In genomic region chr12:33269743-33270142, GRCm38 (mm10) we compare ENCODE assay signal across 9 mouse cellular contexts.
DNase-seq lines count a peak whose midpoint lies in the region; ATAC-seq and TF ChIP-seq lines count a peak whose summit lies in the region.
"Had no signal": no experiment of that assay in that cellular context is flagged by ENCODE, and none has a peak within 500 bp of the region (broad histone marks: within the 10 kb centered on the region; RNA-seq: fewer than 3 reads in every experiment).

No protein-coding gene starts in this region.

- H3K4me2 ChIP-seq in kidney, postnatal 0 days (ENCODE audit: low read length), result no peak overlapping the region
- no peak overlapping the region for H3K4me2 ChIP-seq in kidney, embryonic 15.5 days
- H3K4me2 ChIP-seq: heart, embryonic 13.5 days had no signal

- no peak overlapping the region for H3K9ac ChIP-seq in kidney, postnatal 0 days (ENCODE audit: low read depth, low read length)
- no peak overlapping the region for H3K9ac ChIP-seq in kidney, embryonic 15.5 days
- H3K9ac ChIP-seq: heart, embryonic 13.5 days had no signal

- TF ChIP-seq CTCF in kidney, postnatal 0 days (IDR thresholded peaks at IDR 0.05; ENCODE audit: low read depth), result peak; percentile 63
- peak; percentile 66 for TF ChIP-seq CTCF in Patski (IDR thresholded peaks at IDR 0.05)

- H3K27ac ChIP-seq in kidney, postnatal 0 days, result no peak overlapping the region
- H3K27ac ChIP-seq in kidney, embryonic 15.5 days, result no peak overlapping the region
- H3K27ac ChIP-seq: heart, embryonic 13.5 days had no signal

- no peak overlapping the region for H3K4me3 ChIP-seq in kidney, postnatal 0 days (replicated peaks; ENCODE audit: low read depth, low read length)
- H3K4me3 ChIP-seq in kidney, embryonic 15.5 days (replicated peaks), result no peak overlapping the region
- H3K4me3 ChIP-seq: heart, embryonic 13.5 days had no signal

- no peaks in the 10 kb centered on the region for H3K9me3 ChIP-seq in kidney, postnatal 0 days (replicated peaks; ENCODE audit: low read length)
- no peaks in the 10 kb centered on the region for H3K9me3 ChIP-seq in kidney, embryonic 15.5 days (replicated peaks)

- no peak for ATAC-seq in kidney, postnatal 0 days (replicated peaks; ENCODE audit: low FRiP score, low read depth)
- no peak for ATAC-seq in kidney, embryonic 15.5 days (replicated peaks; ENCODE audit: low FRiP score)
- ATAC-seq in Patski, result no peak
- peak; percentile 80 for ATAC-seq in erythroblast, adult 5-6 weeks (replicated peaks; ENCODE audit: low FRiP score, poor library complexity, severe bottlenecking)

- POLR2A ChIA-PET in Patski (lab: Charles Lee), result no interaction called here

- in situ Hi-C loops in Patski (cut with MboI; ENCODE audit: low pct_unique_long_range_greater_than_20kb), result loop anchor here (5.0 to 10.0 kb wide), 3 partner anchors 132 to 355 kb away; no protein-coding TSS in a partner anchor

- H3K27me3 ChIP-seq in kidney, postnatal 0 days (ENCODE audit: insufficient read depth, low read length), result no peaks in the 10 kb centered on the region
- no peaks in the 10 kb centered on the region for H3K27me3 ChIP-seq in kidney, embryonic 15.5 days
- no peaks in the 10 kb centered on the region for H3K27me3 ChIP-seq in Patski

- peak; percentile 45 to 82 for DNase-seq in adrenal gland, adult (ENCODE audit: inconsistent age in 2 of 2, low spot score in 1 of 2)
- DNase-seq in adrenal gland, postnatal 4 days (ENCODE audit: low spot score in 2 of 2), result no peak
- DNase-seq in kidney, postnatal 0 days (ENCODE audit: low spot score), result peak; percentile 34
- no peak for DNase-seq in Patski (ENCODE audit: low read depth, low spot score)
- DNase-seq in lung, postnatal 25 days (ENCODE audit: low spot score), result peak; percentile 40
- DNase-seq in thymus, postnatal 36 days, result peak; percentile 13 to 24

- 89% methylated on average over 5 of the region's 5 CpGs for WGBS in kidney, postnatal 0 days
- 81% methylated on average over 5 of the region's 5 CpGs for WGBS in kidney, embryonic 15.5 days

- CTCF ChIA-PET in Patski (lab: Charles Lee), result interaction anchor here (1.0 to 1.7 kb wide), 5 partner anchors 75 to 243 kb away, joined by 3 to 8 read pairs (median 3); no protein-coding TSS in a partner anchor

- no peaks in the 10 kb centered on the region for H3K36me3 ChIP-seq in kidney, postnatal 0 days (ENCODE audit: insufficient read depth, low read length)
- no peaks in the 10 kb centered on the region for H3K36me3 ChIP-seq in kidney, embryonic 15.5 days
- H3K36me3 ChIP-seq: heart, embryonic 13.5 days had no signal

- H3K4me1 ChIP-seq in kidney, postnatal 0 days (replicated peaks; ENCODE audit: insufficient read depth, low read length), result 0 out of 2 replicates have a peak, but pooled peaks cover 3% of the 10 kb centered on the region
- peaks cover 10% of the 10 kb centered on the region for H3K4me1 ChIP-seq in kidney, embryonic 15.5 days
- H3K4me1 ChIP-seq: heart, embryonic 13.5 days had no signal

Comparison
In these comparisons a context has a peak if more than half of its experiments do, and no peak if none do; other contexts are left out.
1. DNase-seq: peak in adrenal gland, adult (2 of 2), kidney, postnatal 0 days (single experiment), lung, postnatal 25 days (single experiment) and thymus, postnatal 36 days (2 of 2); none in adrenal gland, postnatal 4 days (0 of 2) and Patski (single experiment).